ENCODE assay signal across 13 mouse cellular contexts in genomic region chr3:121636748-121637147, GRCm38 (mm10). TPM values are rescaled to one million over a fixed set of nuclear protein-coding genes. Genes with fewer than 3 reads are reported as not detected.
A peak's percentile ranks its signal among the peaks of the same experiment; 100 is the strongest.
DNase-seq lines count a peak whose midpoint lies in the region; ATAC-seq and TF ChIP-seq lines count a peak whose summit lies in the region.
"Had no signal": no experiment of that assay in that cellular context is flagged by ENCODE, and none has a peak within 500 bp of the region (broad histone marks: within the 10 kb centered on the region; RNA-seq: fewer than 3 reads in every experiment).

No protein-coding gene starts in this region.

- H3K9ac ChIP-seq in hindbrain, embryonic 14.5 days, result no peak overlapping the region
- H3K9ac ChIP-seq in hindbrain, embryonic 13.5 days, result no peak overlapping the region
- no peak overlapping the region for H3K9ac ChIP-seq in lung, embryonic 14.5 days
- no peak overlapping the region for H3K9ac ChIP-seq in embryonic facial prominence, embryonic 14.5 days (ENCODE audit: low read depth, low read length)
- H3K9ac ChIP-seq: limb, embryonic 13.5 days; neural tube, embryonic 15.5 days had no signal

- no peak overlapping the region for H3K27ac ChIP-seq in hindbrain, embryonic 14.5 days
- no peak overlapping the region for H3K27ac ChIP-seq in hindbrain, embryonic 13.5 days
- peak overlapping the region; percentile 21; the same call in 1 of the 2 replicates for H3K27ac ChIP-seq in lung, embryonic 14.5 days (ENCODE audit: low read depth)
- H3K27ac ChIP-seq in embryonic facial prominence, embryonic 14.5 days (replicated peaks; ENCODE audit: low read depth, low read length), result no peak overlapping the region
- H3K27ac ChIP-seq in olfactory bulb, adult 2 months (ENCODE audit: insufficient read depth, low read depth, low read length), result peak overlapping the region; percentile 64
- H3K27ac ChIP-seq: limb, embryonic 13.5 days; neural tube, embryonic 15.5 days had no signal

- no peaks in the 10 kb centered on the region for H3K9me3 ChIP-seq in hindbrain, embryonic 14.5 days (ENCODE audit: control insufficient read depth, low read length)
- H3K9me3 ChIP-seq in hindbrain, embryonic 13.5 days, result no peaks in the 10 kb centered on the region
- H3K9me3 ChIP-seq in lung, embryonic 14.5 days (ENCODE audit: low read depth, low read length), result no peaks in the 10 kb centered on the region
- H3K9me3 ChIP-seq in embryonic facial prominence, embryonic 14.5 days (ENCODE audit: control insufficient read depth, low read length), result 0 out of 2 replicates have a peak, but pooled peaks cover 2% of the 10 kb centered on the region
- H3K9me3 ChIP-seq: limb, embryonic 13.5 days; neural tube, embryonic 15.5 days had no signal

- peak; percentile 31; the same call in 1 of the 2 replicates for ATAC-seq in hindbrain, embryonic 14.5 days (ENCODE audit: low FRiP score)
- no peak for ATAC-seq in hindbrain, embryonic 13.5 days (ENCODE audit: low FRiP score)
- peak; percentile 51 for ATAC-seq in lung, embryonic 14.5 days (ENCODE audit: insufficient read depth)
- ATAC-seq in embryonic facial prominence, embryonic 14.5 days (ENCODE audit: low read depth), result peak; percentile 41

- H3K4me1 ChIP-seq in hindbrain, embryonic 14.5 days (replicated peaks; ENCODE audit: control insufficient read depth, insufficient read depth, low read length), result no peaks in the 10 kb centered on the region
- H3K4me1 ChIP-seq in hindbrain, embryonic 13.5 days (replicated peaks), result 0 out of 2 replicates have a peak, but pooled peaks cover 2% of the 10 kb centered on the region
- H3K4me1 ChIP-seq in lung, embryonic 14.5 days (ENCODE audit: insufficient read depth), result peaks cover 4% of the 10 kb centered on the region; the same call in 1 of the 2 replicates
- H3K4me1 ChIP-seq in embryonic facial prominence, embryonic 14.5 days (ENCODE audit: control insufficient read depth, insufficient read depth, low read length), result 0 out of 2 replicates have a peak, but pooled peaks cover 8% of the 10 kb centered on the region
- H3K4me1 ChIP-seq in olfactory bulb, adult 2 months (ENCODE audit: control insufficient read depth, insufficient read depth, low read length), result no peaks in the 10 kb centered on the region
- H3K4me1 ChIP-seq: neural tube, embryonic 15.5 days had no signal

- DNase-seq in hindbrain, embryonic 14.5 days (ENCODE audit: low spot score), result no peak
- no peak for DNase-seq in lung, embryonic 14.5 days
- no peak for DNase-seq in lung, postnatal 25 days (ENCODE audit: low spot score)
- DNase-seq in embryonic facial prominence, embryonic 14.5 days (ENCODE audit: low spot score), result peak; percentile 36
- no peak for DNase-seq in adrenal gland, adult 2 months
- DNase-seq: thymus, postnatal 25 days had no signal

- H3K4me3 ChIP-seq in hindbrain, embryonic 14.5 days (replicated peaks; ENCODE audit: low read length), result no peak overlapping the region
- H3K4me3 ChIP-seq in hindbrain, embryonic 13.5 days, result no peak overlapping the region
- no peak overlapping the region for H3K4me3 ChIP-seq in lung, embryonic 14.5 days (ENCODE audit: low read depth, low read length)
- no peak overlapping the region for H3K4me3 ChIP-seq in embryonic facial prominence, embryonic 14.5 days (ENCODE audit: low read depth, low read length)
- H3K4me3 ChIP-seq in olfactory bulb, adult 2 months (ENCODE audit: insufficient read depth, low read depth, low read length), result no peak overlapping the region
- H3K4me3 ChIP-seq: limb, embryonic 13.5 days; neural tube, embryonic 15.5 days had no signal

- no peak for TF ChIP-seq POLR2A in olfactory bulb, adult 2 months (IDR thresholded peaks at IDR 0.05; ENCODE audit: insufficient read depth, low read depth, low read length)

- TF ChIP-seq CTCF in lung, embryonic 14.5 days (IDR thresholded peaks at IDR 0.05; ENCODE audit: low read depth), result no peak
- TF ChIP-seq CTCF in olfactory bulb, adult 2 months (IDR thresholded peaks at IDR 0.05; ENCODE audit: insufficient read depth, low read depth, low read length), result no peak

- no peaks in the 10 kb centered on the region for H3K36me3 ChIP-seq in hindbrain, embryonic 14.5 days (replicated peaks; ENCODE audit: control insufficient read depth, insufficient read depth)
- no peaks in the 10 kb centered on the region for H3K36me3 ChIP-seq in hindbrain, embryonic 13.5 days
- H3K36me3 ChIP-seq in lung, embryonic 14.5 days (ENCODE audit: insufficient read depth), result no peaks in the 10 kb centered on the region
- no peaks in the 10 kb centered on the region for H3K36me3 ChIP-seq in embryonic facial prominence, embryonic 14.5 days (ENCODE audit: control insufficient read depth, insufficient read depth, low read length)
- H3K36me3 ChIP-seq: limb, embryonic 13.5 days; neural tube, embryonic 15.5 days had no signal

- no peaks in the 10 kb centered on the region for H3K27me3 ChIP-seq in hindbrain, embryonic 14.5 days (ENCODE audit: control insufficient read depth, insufficient read depth, low read length)
- H3K27me3 ChIP-seq in hindbrain, embryonic 13.5 days, result no peaks in the 10 kb centered on the region
- H3K27me3 ChIP-seq in lung, embryonic 14.5 days (ENCODE audit: insufficient read depth, low read length), result no peaks in the 10 kb centered on the region
- H3K27me3 ChIP-seq in embryonic facial prominence, embryonic 14.5 days (replicated peaks; ENCODE audit: control insufficient read depth, insufficient read depth, low read length), result no peaks in the 10 kb centered on the region
- H3K27me3 ChIP-seq: limb, embryonic 13.5 days; neural tube, embryonic 15.5 days had no signal

- no peak overlapping the region for H3K4me2 ChIP-seq in hindbrain, embryonic 14.5 days (replicated peaks)
- no peak overlapping the region for H3K4me2 ChIP-seq in hindbrain, embryonic 13.5 days
- no peak overlapping the region for H3K4me2 ChIP-seq in lung, embryonic 14.5 days
- no peak overlapping the region for H3K4me2 ChIP-seq in embryonic facial prominence, embryonic 14.5 days (ENCODE audit: low read depth, low read length)
- H3K4me2 ChIP-seq: limb, embryonic 13.5 days; neural tube, embryonic 15.5 days had no signal

- WGBS in hindbrain, embryonic 14.5 days, result 77% methylated on average over 7 of the region's 7 CpGs
- 80% methylated on average over 7 of the region's 7 CpGs for WGBS in hindbrain, embryonic 13.5 days
- WGBS in lung, embryonic 14.5 days, result 61% methylated on average over 7 of the region's 7 CpGs
- WGBS in embryonic facial prominence, embryonic 14.5 days, result 66% methylated on average over 7 of the region's 7 CpGs
- 69% methylated on average over 7 of the region's 7 CpGs for WGBS in olfactory bulb, adult 2 months

RNA-seq across cellular contexts. Expression of gene 4930432M17Rik, which starts 33.8 kb away (rescaled TPM):
- polyA plus RNA-seq in hindbrain, embryonic 14.5 days (2014; fragmentation: Nextera tagmentation; extraction: Ambion mirVana), result not detected in 2 replicates
- not detected in 2 replicates for polyA plus RNA-seq in hindbrain, embryonic 13.5 days (2015; fragmentation: Nextera tagmentation; extraction: Ambion mirVana)
- not detected in 2 replicates for polyA plus RNA-seq in lung, embryonic 14.5 days (2014; fragmentation: Nextera tagmentation; extraction: Ambion mirVana)
- polyA plus RNA-seq in embryonic facial prominence, embryonic 14.5 days (2014; fragmentation: Nextera tagmentation; extraction: Ambion mirVana), result not detected in 2 replicates
- polyA plus RNA-seq in olfactory bulb, adult 2 months (2012; ENCODE audit: insufficient read depth, insufficient read length, low replicate concordance, missing spikeins), result not detected in 2 replicates
- not detected for total RNA-seq in adrenal gland, adult 2 months (2021)
- not detected in 2 replicates for polyA plus RNA-seq in adrenal gland, adult 2 months (2012; rRNA removed)
- total RNA-seq: heart, postnatal 4 days; monocyte, adult 5-6 weeks had no signal
- polyA plus RNA-seq: limb, embryonic 13.5 days; neural tube, embryonic 15.5 days; spleen, adult 2 months had no signal

Comparison
In these comparisons a context has a peak if more than half of its experiments do, and no peak if none do; other contexts are left out.
1. H3K27ac ChIP-seq: peak in lung, embryonic 14.5 days (single experiment) and olfactory bulb, adult 2 months (single experiment); none in hindbrain, embryonic 14.5 days (single experiment), hindbrain, embryonic 13.5 days (single experiment) and embryonic facial prominence, embryonic 14.5 days (single experiment).